Mouse (Mus musculus) G1E (cell line): ENCODE measurements around the gene Tacc2.

Experiments used
- CTCF ChIP-seq: IDR thresholded peaks from 2 replicates; pipeline ENCODE4 v1.5.1; 2012; ENCODE audit warnings: low read depth, low read length, inconsistent platforms, mixed read lengths
- GATA1 ChIP-seq: IDR thresholded peaks from 2 replicates; pipeline ENCODE4 v1.6.1; 2012; ENCODE audit warnings: borderline replicate concordance, low read length, inconsistent platforms, mixed read lengths
- GATA2 ChIP-seq: IDR thresholded peaks from 2 replicates; pipeline ENCODE4 v1.6.1; 2012; ENCODE audit warnings: low read depth, low read length, inconsistent platforms, borderline replicate concordance
- POLR2AphosphoS5 ChIP-seq: IDR thresholded peaks from 2 replicates; pipeline ENCODE4 v1.6.1; 2012; ENCODE audit warnings: low read depth, low read length, inconsistent platforms; ENCODE audit not compliant: insufficient replicate concordance
- TAL1 ChIP-seq: conservative IDR thresholded peaks from 2 replicates; pipeline ENCODE4 v1.6.1; 2012; ENCODE audit warnings: low read depth, low read length, inconsistent platforms, mixed read lengths

DNA sequence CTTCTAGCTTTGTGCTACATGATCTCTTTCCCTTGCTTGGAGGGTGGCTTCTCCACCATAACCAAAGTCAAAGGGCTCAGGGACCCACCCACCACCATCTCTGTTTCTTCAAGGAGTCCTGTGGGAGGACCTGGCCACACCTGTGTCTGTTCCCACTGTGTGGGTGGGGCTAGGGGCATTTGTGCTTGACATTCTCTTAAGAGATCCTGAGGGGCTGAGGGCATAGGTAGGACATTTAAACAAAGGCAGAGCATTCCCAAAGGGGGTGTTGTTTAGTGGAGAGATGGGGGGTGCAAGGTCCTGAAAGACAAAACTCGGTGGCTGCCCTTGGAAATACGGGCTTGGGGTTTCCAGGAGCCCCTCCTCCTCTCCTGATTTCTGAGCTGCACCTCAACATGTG, 23.3 kb downstream of the Tacc2 start:
- TF ChIP-seq CTCF (no peak), GATA1 (no peak), TAL1 (no peak), GATA2 (no peak), POLR2AphosphoS5 (no peak)
